Mouse (Mus musculus): Measurements from ENCODE around the gene Rint1. TPM values are rescaled to one million over a fixed set of nuclear protein-coding genes. Genes with fewer than 3 reads are reported as not detected.

Rint1 gene
- total RNA-seq, 2 experiments from 2014 or later, result 20.8 to 27.5 TPM

GRCm38 (mm10) chr5:23862291-23862690 lies 74.8 kb downstream of the Rint1 start:
- ATAC-seq (replicated peaks; ENCODE audit: poor library complexity), result no peak

- ATAC-seq (replicated peaks; ENCODE audit: poor library complexity), result no peak
Measured at GRCm38 (mm10) chr5:23863166-23864053, 75.9 kb downstream of the Rint1 start.

GRCm38 (mm10) chr5:23864054-23864965 lies 76.8 kb downstream of the Rint1 start:
- ATAC-seq (replicated peaks; ENCODE audit: poor library complexity), result no peak

GRCm38 (mm10) chr5:23865941-23866340 lies 78.4 kb downstream of the Rint1 start:
- ATAC-seq (replicated peaks; ENCODE audit: poor library complexity), result no peak

Other genes with a start within 250 kb of the Rint1 start
- 41.4 and 46.6 TPM in 2 replicates for gene Srpk2, start 103.1 kb upstream of the Rint1 start, total RNA-seq (2015)
- 51.7 and 55.9 TPM in 2 replicates for gene Srpk2, start 103.1 kb upstream of the Rint1 start, total RNA-seq (2017)
- 40.3 and 42.9 TPM in 2 replicates for gene Pus7, start 4.0 kb upstream of the Rint1 start, total RNA-seq (2015)
- gene Pus7, start 4.0 kb upstream of the Rint1 start, total RNA-seq (2017), result 45.5 and 60.3 TPM in 2 replicates
- 81.3 and 98.8 TPM in 2 replicates for gene Tomm7, start 56.5 kb downstream of the Rint1 start, total RNA-seq (2015)
- 288 and 310 TPM in 2 replicates for gene Tomm7, start 56.5 kb downstream of the Rint1 start, total RNA-seq (2017)
- 14.0 and 16.8 TPM in 2 replicates for gene Fam126a, start 243.0 kb downstream of the Rint1 start, total RNA-seq (2015)
- 12.3 and 19.0 TPM in 2 replicates for gene Fam126a, start 243.0 kb downstream of the Rint1 start, total RNA-seq (2017)